32 mouse cellular contexts compared by ENCODE assay signal in the genomic region with DNA sequence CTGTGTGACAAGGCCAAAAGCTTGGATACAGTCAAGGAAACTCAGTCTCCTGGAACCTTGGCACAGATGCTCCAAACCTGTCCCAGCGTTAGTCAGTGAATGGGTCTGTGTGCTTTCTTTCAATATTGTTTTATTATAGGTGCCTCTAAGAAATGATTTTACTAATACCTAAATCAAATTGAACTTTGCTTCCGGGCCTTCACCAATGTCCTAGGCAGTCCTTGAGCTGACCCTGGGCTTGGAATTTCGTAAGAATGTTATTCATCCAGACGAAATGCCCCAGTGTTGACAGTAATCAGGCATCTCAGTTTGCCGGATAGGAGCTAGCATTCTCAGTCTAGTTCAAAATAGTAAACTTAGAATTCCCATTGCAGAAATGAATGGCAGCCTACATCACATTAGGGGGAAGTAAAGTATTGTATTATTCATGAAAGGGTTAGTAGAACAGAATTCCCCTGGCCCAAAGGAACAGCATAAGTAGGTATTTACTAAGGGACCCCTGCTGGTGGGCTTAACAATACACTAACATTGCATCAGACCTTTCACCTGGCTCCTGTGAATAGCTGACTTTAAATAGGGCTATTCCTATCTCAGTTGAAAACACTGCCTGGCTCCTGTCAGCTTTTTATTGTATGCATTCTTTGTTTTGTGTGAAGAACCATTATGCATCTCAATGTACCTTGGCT. TPM values are rescaled to one million over a fixed set of nuclear protein-coding genes. Genes with fewer than 3 reads are reported as not detected.
DNase-seq lines count a peak whose midpoint lies in the region; ATAC-seq and TF ChIP-seq lines count a peak whose summit lies in the region.
"Had no signal": no experiment of that assay in that cellular context is flagged by ENCODE, and none has a peak within 500 bp of the region (broad histone marks: within the 10 kb centered on the region; RNA-seq: fewer than 3 reads in every experiment).

No protein-coding gene starts in this region.

- ATAC-seq in midbrain, embryonic 11.5 days (ENCODE audit: low FRiP score) = no peak
- ATAC-seq: activated CD4-positive, CD25-positive, alpha-beta regulatory T cell, adult 4 months; CD4-positive, CD25-positive, alpha-beta regulatory T cell, adult 4 months; forebrain, embryonic 15.5 days; hindbrain, postnatal 0 days; inflammation-experienced regulatory T-cells, adult 6 months; intestine, embryonic 16.5 days; Patski had no signal

- no peaks in the 10 kb centered on the region for H3K27me3 ChIP-seq in heart, embryonic 10.5 days (ENCODE audit: insufficient read depth, poor library complexity, severe bottlenecking)
- no peaks in the 10 kb centered on the region; a peak in 1 of 4 replicates for H3K27me3 ChIP-seq in MEL (ENCODE audit: control insufficient read depth in 1 of 2, insufficient read depth in 2 of 2, low read length in 2 of 2)
- no peaks in the 10 kb centered on the region for H3K27me3 ChIP-seq in midbrain, embryonic 11.5 days (ENCODE audit: control insufficient read depth, insufficient read depth, low read length)
- H3K27me3 ChIP-seq: embryonic facial prominence, embryonic 13.5 days; forebrain, embryonic 12.5 days; forebrain, embryonic 15.5 days; heart, embryonic 12.5 days; heart, embryonic 15.5 days; Patski had no signal

- TF ChIP-seq CTCF in MEL (IDR thresholded peaks at IDR 0.05 in 2 of 3, conservative IDR thresholded peaks at IDR 0.05 in 1 of 3; ENCODE audit: control insufficient read depth in 1 of 3, insufficient read depth in 1 of 3, low read depth in 2 of 3, low read length in 3 of 3, poor library complexity in 1 of 3, severe bottlenecking in 1 of 3) = no peak; a peak in 1 of 6 replicates

- intact Hi-C loops in heart, postnatal 25 days (cut with DNase I) = no loop called here

- no peak for TF ChIP-seq POLR2A in MEL (IDR thresholded peaks at IDR 0.05; ENCODE audit: control insufficient read depth in 1 of 2, insufficient read depth in 1 of 2, low read depth in 1 of 2, low read length in 2 of 2, poor library complexity in 1 of 2)

- no peak overlapping the region for H3K4me3 ChIP-seq in heart, embryonic 10.5 days
- H3K4me3 ChIP-seq in MEL (ENCODE audit: control insufficient read depth in 1 of 2, insufficient read depth in 1 of 2, low read depth in 2 of 2, low read length in 2 of 2) = no peak overlapping the region
- no peak overlapping the region for H3K4me3 ChIP-seq in midbrain, embryonic 11.5 days (ENCODE audit: low read depth, low read length)
- H3K4me3 ChIP-seq: embryonic facial prominence, embryonic 10.5 days; embryonic facial prominence, embryonic 13.5 days; erythroblast, embryonic 14.5 days; forebrain, embryonic 12.5 days; forebrain, embryonic 15.5 days; heart, adult 2 months; heart, embryonic 12.5 days; heart, embryonic 15.5 days had no signal

- H3K4me2 ChIP-seq in midbrain, embryonic 11.5 days = no peak overlapping the region
- H3K4me2 ChIP-seq: embryonic facial prominence, embryonic 13.5 days; forebrain, embryonic 12.5 days; forebrain, embryonic 15.5 days; heart, embryonic 12.5 days; heart, embryonic 15.5 days; hindbrain, embryonic 14.5 days had no signal

- 63% methylated on average over 5 of the region's 5 CpGs for WGBS in heart, embryonic 10.5 days
- 85% methylated on average over 5 of the region's 5 CpGs for WGBS in midbrain, embryonic 11.5 days

- no peak for TF ChIP-seq RAD21 in MEL (IDR thresholded peaks at IDR 0.05; ENCODE audit: low read depth, low read length)

- peaks cover 30% of the 10 kb centered on the region for H3K36me3 ChIP-seq in heart, embryonic 10.5 days
- peaks cover 0 to 37% of the 10 kb centered on the region in 2 experiments; a peak in 2 of 4 replicates for H3K36me3 ChIP-seq in MEL (ENCODE audit: control insufficient read depth in 1 of 2, insufficient read depth in 2 of 2, low read length in 2 of 2)
- H3K36me3 ChIP-seq in midbrain, embryonic 11.5 days (ENCODE audit: control insufficient read depth, insufficient read depth, low read length) = peaks cover 8% of the 10 kb centered on the region

- H3K9ac ChIP-seq in MEL (ENCODE audit: control insufficient read depth, low read depth, low read length, poor library complexity, severe bottlenecking) = no peak overlapping the region
- no peak overlapping the region for H3K9ac ChIP-seq in midbrain, embryonic 11.5 days (ENCODE audit: low read length)
- H3K9ac ChIP-seq: embryonic facial prominence, embryonic 13.5 days; forebrain, embryonic 12.5 days; forebrain, embryonic 15.5 days; heart, embryonic 12.5 days; heart, embryonic 15.5 days; hindbrain, embryonic 14.5 days had no signal

- peaks cover 20% of the 10 kb centered on the region for H3K79me2 ChIP-seq in MEL (ENCODE audit: control insufficient read depth, insufficient read depth, low read length, poor library complexity)

- H3K4me1 ChIP-seq in heart, embryonic 10.5 days = peaks cover 14% of the 10 kb centered on the region
- H3K4me1 ChIP-seq in MEL (ENCODE audit: control insufficient read depth in 1 of 2, insufficient read depth in 2 of 2, low read length in 2 of 2) = peaks cover 18 to 36% of the 10 kb centered on the region in 2 experiments
- H3K4me1 ChIP-seq in midbrain, embryonic 11.5 days (ENCODE audit: control insufficient read depth, insufficient read depth, low read length) = peaks cover 10% of the 10 kb centered on the region

- no peak overlapping the region for H3K27ac ChIP-seq in heart, embryonic 10.5 days
- peak overlapping the region; percentile 63; the same call in 1 of the 2 replicates for H3K27ac ChIP-seq in MEL (ENCODE audit: control insufficient read depth, low read depth, low read length)
- no peak overlapping the region for H3K27ac ChIP-seq in midbrain, embryonic 11.5 days (ENCODE audit: low read depth, low read length)
- H3K27ac ChIP-seq: embryonic facial prominence, embryonic 10.5 days; embryonic facial prominence, embryonic 13.5 days; forebrain, embryonic 12.5 days; forebrain, embryonic 15.5 days; heart, adult 2 months; heart, embryonic 15.5 days; hindbrain, embryonic 14.5 days; hindbrain, postnatal 0 days had no signal

- no peaks in the 10 kb centered on the region for H3K9me3 ChIP-seq in heart, embryonic 10.5 days
- no peaks in the 10 kb centered on the region for H3K9me3 ChIP-seq in MEL (replicated peaks; ENCODE audit: insufficient read depth, low read length)
- no peaks in the 10 kb centered on the region for H3K9me3 ChIP-seq in midbrain, embryonic 11.5 days (ENCODE audit: control insufficient read depth, low read length)
- H3K9me3 ChIP-seq: embryonic facial prominence, embryonic 10.5 days; embryonic facial prominence, embryonic 13.5 days; forebrain, embryonic 12.5 days; forebrain, embryonic 15.5 days; heart, embryonic 12.5 days; heart, embryonic 15.5 days had no signal

- no peak for TF ChIP-seq EP300 in MEL (IDR thresholded peaks at IDR 0.05; ENCODE audit: low read depth in 1 of 2, low read length in 2 of 2)

- DNase-seq in heart, embryonic 10.5 days (ENCODE audit: low spot score) = peak; percentile 36
- no peak for DNase-seq in heart, postnatal 25 days (ENCODE audit: low spot score)
- DNase-seq in ES-CJ7 (ENCODE audit: low read depth, low spot score) = peak; percentile 77
- no peak for DNase-seq in MEL (ENCODE audit: low read depth, low spot score)
- DNase-seq in ZHBTc4 (ENCODE audit: low read depth, low spot score) = peak; percentile 69
- no peak for DNase-seq in spleen, adult 18-20 months
- DNase-seq in right cerebral cortex, postnatal 14 days = no peak
- DNase-seq in midbrain, embryonic 11.5 days (ENCODE audit: low spot score, missing footprints) = no peak
- DNase-seq: adrenal gland, postnatal 14 days; cerebellum, adult 11-12 months; cerebellum, adult 8-10 months; cerebellum, postnatal 10 days; cerebellum, postnatal 36 days; embryo, embryonic 11 days; gastrocnemius, postnatal 25 days; heart, adult 2 months; heart, postnatal 10 days; heart, postnatal 4 days had no signal

TF ChIP-seq in MEL, 35 proteins besides CTCF, POLR2A, EP300 and RAD21:
- no peak for TF ChIP-seq KAT2A (conservative IDR thresholded peaks at IDR 0.05; ENCODE audit: low read depth, low read length)
- TF ChIP-seq ZKSCAN1 (IDR thresholded peaks at IDR 0.05; ENCODE audit: low read depth, low read length) = no peak
- TF ChIP-seq MAZ (IDR thresholded peaks at IDR 0.05; ENCODE audit: low read depth, low read length) = no peak
TF ChIP-seq in MEL: peak in this region for 0.

RNA-seq across cellular contexts. Expression of a gene that starts 13.1 kb away (rescaled TPM):
- polyA plus RNA-seq in heart, embryonic 10.5 days (2016; fragmentation: Nextera tagmentation; extraction: Ambion mirVana) = 177 and 181 TPM in 2 replicates
- total RNA-seq in heart, postnatal 25 days (2021) = 100 to 1,000 TPM; 145 to 152 TPM
- 159 and 184 TPM in 2 replicates for total RNA-seq in MEL (2012; rRNA removed)
- polyA plus RNA-seq in MEL (2012; ENCODE audit: insufficient read depth in 1 of 2, insufficient read length in 2 of 2, low read depth in 1 of 2, low replicate concordance in 2 of 2, missing spikeins in 1 of 2) = 100 to 1,000 TPM in 1 of 2 experiments, not detected in 1; 163 TPM
- polyA plus RNA-seq in midbrain, embryonic 11.5 days (2014; fragmentation: Nextera tagmentation; extraction: Ambion mirVana) = 161 and 164 TPM in 2 replicates

RNA-seq across cellular contexts. Expression of a gene that starts 59.8 kb away (rescaled TPM):
- 21.3 and 29.9 TPM in 2 replicates for polyA plus RNA-seq in heart, embryonic 10.5 days (2016; fragmentation: Nextera tagmentation; extraction: Ambion mirVana)
- 10 to 100 TPM; 56.7 to 68.6 TPM for total RNA-seq in heart, postnatal 25 days (2021)
- 27.8 and 29.2 TPM in 2 replicates for total RNA-seq in MEL (2012; rRNA removed)
- polyA plus RNA-seq in MEL (2012; ENCODE audit: insufficient read depth in 1 of 2, insufficient read length in 2 of 2, low read depth in 1 of 2, low replicate concordance in 2 of 2, missing spikeins in 1 of 2) = 10 to 100 TPM; 19.5 to 34.9 TPM
- polyA plus RNA-seq in midbrain, embryonic 11.5 days (2014; fragmentation: Nextera tagmentation; extraction: Ambion mirVana) = 9.9 and 11.7 TPM in 2 replicates

Comparison
In these comparisons a context has a peak if more than half of its experiments do, and no peak if none do; other contexts are left out.
1. DNase-seq: peak in heart, embryonic 10.5 days (single experiment), ES-CJ7 (single experiment) and ZHBTc4 (single experiment); none in heart, postnatal 25 days (single experiment), MEL (single experiment), spleen, adult 18-20 months (0 of 2), right cerebral cortex, postnatal 14 days (single experiment) and midbrain, embryonic 11.5 days (single experiment).